Mouse (Mus musculus) liver, adult 2 months (tissue): Measurements from ENCODE around the gene Timm8b.

Source experiments
- CTCF ChIP-seq: fragments of 200-500 bp; IDR thresholded peaks from 2 replicates; pipeline ENCODE4 v1.5.1; 2011; ENCODE audit warnings: low read depth, low read length, control low read depth
- POLR2A ChIP-seq: fragments of 200-500 bp; IDR thresholded peaks from 2 replicates; pipeline ENCODE4 v1.6.1; 2011; ENCODE audit warnings: low read length, control low read depth; ENCODE audit not compliant: insufficient read depth; ENCODE audit errors: extremely low read depth

DNA sequence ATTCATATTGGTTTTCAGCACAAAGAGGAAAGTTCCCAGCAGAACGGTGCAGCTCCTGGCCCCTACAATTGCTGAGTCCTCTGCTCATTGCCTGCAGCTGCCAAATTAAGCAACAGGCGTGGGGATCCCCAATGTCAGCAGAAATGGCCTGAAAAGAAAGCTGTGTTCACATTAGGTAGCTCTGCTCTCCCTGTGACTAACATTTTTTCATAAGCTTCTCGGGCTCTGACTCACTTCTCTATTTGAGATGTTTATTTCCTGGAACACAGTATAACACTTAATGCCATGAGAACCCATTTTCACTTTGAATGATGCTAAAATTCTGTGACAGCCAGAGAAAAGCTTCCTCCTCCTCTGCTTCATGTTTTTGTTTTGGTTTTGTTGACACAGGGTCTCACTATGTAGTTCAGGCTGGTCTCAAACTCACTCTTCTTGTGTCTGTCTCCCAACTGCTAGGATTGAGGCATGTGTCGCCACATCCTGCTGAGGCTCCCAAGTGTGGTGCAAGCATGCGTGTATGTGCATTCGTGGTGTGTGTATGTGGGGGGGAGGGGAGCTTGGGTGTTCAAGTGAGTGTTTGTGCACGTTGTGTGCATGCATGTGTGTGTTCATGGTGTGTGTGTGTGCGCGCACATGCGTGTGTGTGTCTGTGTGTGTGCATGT lies 12.7 kb upstream of the Timm8b start:
- TF ChIP-seq POLR2A (no peak), CTCF (no peak)
